Mouse (Mus musculus) 3T3-L1 (cell line): ENCODE data around the gene Hacd4.

ENCODE experiments used
- DNase-seq: peaks from one replicate; pipeline ENCODE4 v3.0.0-alpha.2; 2015; ENCODE audit warnings: low read depth, low spot score

The Hacd4 gene

DNA sequence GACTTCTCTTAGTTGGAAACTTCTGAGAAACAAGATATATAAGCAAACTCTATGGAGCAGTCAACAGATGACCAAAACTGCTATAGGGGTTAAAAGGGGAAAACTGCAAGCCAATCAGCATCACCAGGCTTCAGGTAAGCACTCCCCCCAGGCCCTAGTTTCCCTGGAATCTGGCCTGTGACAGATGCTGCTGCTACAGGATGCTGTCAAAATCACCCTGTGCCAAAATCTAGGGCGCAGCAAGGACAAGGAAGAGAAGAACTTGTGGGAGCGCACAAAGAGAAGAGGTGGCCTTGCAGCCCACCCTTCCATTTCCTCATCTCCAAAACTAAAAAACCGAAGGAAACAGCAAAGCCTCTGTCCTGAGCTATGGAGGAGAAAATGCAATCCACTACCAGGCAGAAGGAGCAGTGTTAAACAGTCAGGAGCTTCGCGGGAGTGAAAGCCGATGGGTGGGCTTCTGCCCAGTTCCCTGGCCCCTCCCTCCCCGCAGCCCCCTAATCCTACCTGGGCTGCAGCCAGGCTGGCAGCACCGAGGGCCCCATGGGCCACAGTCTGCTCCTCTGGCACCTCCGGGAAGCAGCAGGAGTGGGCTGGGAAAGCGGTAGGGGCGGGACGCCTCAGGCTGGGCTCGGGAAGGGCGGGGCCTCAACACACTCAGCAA lies at the start of gene Hacd4:
Gene Hacd4, minus strand, starts transcription at position 603 of the 664 bp plus-strand sequence.
- peak; percentile 63 for DNase-seq

- no peak for DNase-seq
Observed at GRCm38 (mm10) chr4:88488107-88488506, 49.4 kb upstream of the Hacd4 start.

GRCm38 (mm10) chr4:88480130-88480529 lies 41.4 kb upstream of the Hacd4 start:
- DNase-seq = peak; percentile 35

DNA sequence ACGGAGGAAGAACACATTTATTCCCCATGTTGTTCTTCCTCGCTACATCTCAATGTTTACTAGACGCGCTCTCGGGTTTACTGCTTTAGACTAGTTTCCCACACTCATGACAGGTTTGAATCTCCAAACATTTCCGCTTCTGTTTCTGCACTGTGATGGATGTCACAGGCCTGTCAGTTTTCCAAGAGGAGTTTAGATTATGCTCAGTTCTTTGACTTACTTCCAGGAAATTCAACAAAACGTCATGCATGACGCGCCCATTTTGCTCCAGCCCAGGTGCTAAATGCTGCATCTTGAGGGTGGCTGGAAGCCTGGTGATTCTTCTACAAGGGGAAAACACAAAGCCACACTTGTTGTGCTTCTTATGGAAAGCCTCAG lies 40.1 kb upstream of the Hacd4 start:
- DNase-seq = peak; percentile 37

GRCm38 (mm10) chr4:88478177-88478808 lies 39.6 kb upstream of the Hacd4 start:
- peak; percentile 76 for DNase-seq

GRCm38 (mm10) chr4:88476511-88477210 lies 37.9 kb upstream of the Hacd4 start:
- DNase-seq = peak; percentile 89

GRCm38 (mm10) chr4:88476084-88476483 lies 37.4 kb upstream of the Hacd4 start:
- DNase-seq = no peak

- no peak for DNase-seq
Observed at GRCm38 (mm10) chr4:88471528-88471927, 32.8 kb upstream of the Hacd4 start.

GRCm38 (mm10) chr4:88464574-88464973 lies 25.8 kb upstream of the Hacd4 start:
- no peak for DNase-seq

DNA sequence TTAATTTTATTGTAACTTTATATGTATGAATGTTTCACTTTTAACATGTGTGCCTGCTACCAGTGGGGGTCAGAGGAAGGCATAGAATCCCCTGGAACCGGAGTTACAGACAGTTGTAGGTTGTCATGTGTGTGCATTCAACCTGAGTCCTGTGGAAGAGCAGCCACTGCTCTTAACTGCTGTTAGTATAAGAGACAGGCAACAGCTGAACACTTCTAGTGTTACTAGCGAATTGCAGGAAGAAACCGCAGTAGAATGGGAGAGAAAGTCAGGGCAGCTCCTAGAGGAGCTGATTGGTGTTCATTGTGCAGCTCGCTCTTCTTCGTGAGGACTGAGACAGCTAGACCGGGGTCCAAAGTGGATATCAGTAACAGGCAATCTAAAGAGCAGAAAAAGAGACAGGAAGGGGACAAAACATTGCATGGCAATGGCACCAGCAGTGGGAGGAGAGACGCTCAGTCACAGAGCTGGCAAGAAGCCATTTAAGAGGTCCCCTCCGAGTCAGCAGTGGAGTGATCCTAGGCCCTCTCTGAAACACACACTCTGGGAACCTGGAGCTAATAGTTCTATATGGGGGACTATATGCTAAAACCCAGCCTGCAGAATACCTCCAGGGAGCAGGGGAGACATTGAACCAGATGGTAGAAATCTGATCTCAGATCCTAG lies 24.4 kb upstream of the Hacd4 start:
- DNase-seq = peak; percentile 22

- peak; percentile 85 for DNase-seq
Observed at GRCm38 (mm10) chr4:88462501-88462900, 23.8 kb upstream of the Hacd4 start.

DNA sequence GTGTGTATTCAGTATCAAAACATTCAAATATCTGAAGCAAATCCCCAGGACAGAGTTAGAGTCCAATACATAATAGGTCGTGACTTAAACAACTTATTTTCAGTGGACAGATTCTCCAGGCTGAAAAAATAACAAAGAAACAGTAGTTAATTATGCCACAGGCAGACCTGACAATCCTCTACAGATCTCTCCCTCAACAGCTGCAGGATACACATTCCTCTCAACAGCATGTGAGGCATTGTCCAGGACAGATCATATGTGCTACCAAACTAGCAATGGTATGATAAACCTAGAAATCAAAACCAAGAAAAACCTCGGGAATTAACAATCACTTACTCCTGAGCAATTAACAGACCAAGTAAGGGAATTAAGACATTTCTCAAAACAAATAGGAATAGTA lies 22.6 kb upstream of the Hacd4 start:
- DNase-seq = no peak

DNA sequence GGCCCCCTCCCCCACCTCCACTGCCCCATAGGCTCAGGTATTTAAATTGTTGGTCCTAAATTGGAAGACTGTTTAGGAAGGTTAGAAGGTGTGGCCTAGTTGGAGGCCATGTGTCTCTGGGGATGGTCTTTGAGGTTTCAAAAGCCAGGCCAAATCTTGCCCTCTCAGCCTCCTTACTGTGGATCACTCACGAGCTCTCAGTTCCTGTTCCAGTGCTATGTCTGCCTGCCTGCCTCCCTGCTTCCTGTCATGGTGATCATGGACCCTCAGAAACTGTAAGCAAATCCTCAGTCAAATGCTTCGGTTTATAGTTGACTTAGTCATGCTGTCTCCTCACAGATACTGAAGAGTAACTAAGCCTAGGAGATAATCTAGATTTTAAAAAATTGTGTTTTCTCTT lies 19.9 kb upstream of the Hacd4 start:
- no peak for DNase-seq

DNA sequence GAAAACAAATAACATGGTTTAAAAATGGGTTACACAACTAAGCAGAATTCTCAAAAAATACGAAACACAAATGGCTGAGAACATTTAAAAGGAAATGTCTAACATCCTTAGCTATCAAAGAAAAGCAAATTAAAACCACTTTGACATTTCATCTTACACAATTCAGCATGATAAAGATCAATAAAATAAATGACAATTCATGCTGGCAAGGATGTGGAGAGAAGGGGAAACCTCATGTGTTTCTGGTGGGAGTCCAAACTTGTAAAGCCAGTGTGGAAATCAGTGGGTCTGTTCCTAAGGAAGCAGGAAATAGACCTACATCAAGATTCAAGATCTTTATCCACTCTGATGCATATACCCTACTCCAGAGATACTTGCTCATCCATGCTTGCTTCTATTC lies 19.4 kb upstream of the Hacd4 start:
- no peak for DNase-seq

GRCm38 (mm10) chr4:88450087-88450765 lies 11.5 kb upstream of the Hacd4 start:
- peak; percentile 40 for DNase-seq

DNA sequence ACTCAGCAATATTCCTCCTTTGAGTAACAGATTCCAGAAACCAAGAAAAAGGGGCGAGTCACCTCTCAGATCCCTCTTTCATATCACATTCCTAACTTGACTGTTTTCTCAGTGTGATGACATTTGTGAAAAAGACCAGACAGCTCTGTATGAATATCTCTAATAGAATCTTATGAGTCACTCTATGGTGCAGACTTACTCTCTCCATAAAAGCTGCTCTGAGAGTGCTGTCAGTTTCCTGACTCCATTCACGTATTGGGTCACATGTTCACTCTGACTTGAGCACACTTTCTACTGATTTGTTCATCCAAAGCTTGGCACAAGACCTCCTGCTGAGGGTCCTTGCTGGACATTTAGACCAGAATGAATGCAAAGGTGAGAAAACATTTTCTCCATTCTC lies 10.2 kb upstream of the Hacd4 start:
- peak; percentile 78 for DNase-seq

- no peak for DNase-seq
Observed at GRCm38 (mm10) chr4:88440814-88441213, 2.1 kb upstream of the Hacd4 start.

DNA sequence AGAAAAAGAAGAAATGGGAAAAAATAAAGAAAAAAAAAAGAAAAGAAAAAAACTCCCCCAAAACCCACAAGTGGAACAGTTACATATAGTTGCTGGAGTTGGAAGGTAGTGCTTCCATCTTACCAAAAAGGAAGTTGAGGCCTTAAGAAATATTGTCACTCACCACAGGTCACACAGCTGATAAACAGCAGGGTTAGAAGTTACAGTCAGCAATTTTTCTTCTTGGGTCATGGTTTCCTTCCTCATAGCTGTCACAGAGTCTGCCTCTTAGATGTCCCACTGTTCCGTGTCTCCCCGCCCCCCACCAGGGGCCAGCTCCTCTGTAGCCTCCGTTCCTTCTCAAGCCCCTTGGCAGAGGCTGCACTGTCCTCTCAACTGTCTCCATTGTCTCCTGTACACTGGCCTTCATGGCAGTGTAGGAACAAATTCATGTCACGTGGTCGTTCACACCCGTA lies 968 bp upstream of the Hacd4 start:
- no peak for DNase-seq

DNA sequence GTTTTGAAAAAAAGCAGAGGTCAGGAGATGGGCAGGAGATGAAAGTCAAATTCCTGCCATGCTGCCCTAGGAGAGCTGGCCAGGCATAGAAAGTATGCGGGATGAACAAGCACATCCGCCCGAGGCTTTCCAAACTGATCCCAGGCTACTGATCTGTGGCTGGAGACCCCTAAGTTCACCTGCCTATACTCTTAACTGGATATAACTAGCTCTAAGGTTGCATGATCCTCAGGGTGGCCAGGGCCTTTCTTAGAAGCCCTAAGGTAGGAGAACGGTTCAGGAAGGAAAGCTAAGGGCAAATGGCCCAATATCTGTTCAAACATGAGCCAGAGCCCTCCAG lies 232 bp upstream of the Hacd4 start:
- no peak for DNase-seq

DNA sequence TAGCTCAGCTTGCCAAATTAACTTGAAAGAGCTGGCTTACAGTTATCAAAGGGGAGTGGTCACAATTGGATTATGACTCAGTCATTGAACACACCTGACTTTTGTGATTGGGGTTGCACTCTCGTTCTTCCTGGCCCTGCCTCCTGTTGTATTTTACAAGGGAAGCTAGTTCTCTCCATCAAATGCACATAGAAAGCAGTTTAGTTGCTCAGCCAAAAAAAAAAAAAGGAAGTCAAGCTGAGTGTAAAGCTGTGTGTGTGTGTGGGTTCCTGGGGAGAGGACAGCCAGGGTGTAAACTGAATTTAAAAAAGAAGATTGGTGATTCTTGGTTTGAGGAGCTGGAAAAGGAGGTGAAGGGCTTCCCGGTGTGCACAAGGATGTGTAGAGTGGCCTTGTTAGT lies 811 bp downstream of the Hacd4 start:
- DNase-seq = no peak

DNA sequence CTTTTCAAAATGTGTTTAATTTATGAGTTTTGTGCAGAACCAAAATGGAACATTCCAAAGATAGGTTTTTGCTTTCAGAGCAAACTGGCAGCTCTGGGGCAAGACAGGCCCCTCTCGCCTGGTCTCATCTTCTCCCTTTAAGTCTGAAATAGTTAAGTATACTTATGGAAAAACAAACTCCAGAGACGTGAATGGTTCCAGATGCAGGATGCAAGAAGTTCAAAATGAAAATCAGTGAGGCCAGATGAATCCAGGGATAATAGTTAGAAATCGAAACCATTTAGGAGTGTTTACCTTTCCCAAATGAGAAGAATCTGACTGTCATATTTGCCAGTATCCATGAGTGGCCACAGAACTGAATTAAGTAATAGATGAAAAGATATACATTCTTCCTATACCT lies 1.6 kb downstream of the Hacd4 start:
- DNase-seq = no peak
